Comparison of ENCODE assay signal across 8 mouse cellular contexts in the genomic region with DNA sequence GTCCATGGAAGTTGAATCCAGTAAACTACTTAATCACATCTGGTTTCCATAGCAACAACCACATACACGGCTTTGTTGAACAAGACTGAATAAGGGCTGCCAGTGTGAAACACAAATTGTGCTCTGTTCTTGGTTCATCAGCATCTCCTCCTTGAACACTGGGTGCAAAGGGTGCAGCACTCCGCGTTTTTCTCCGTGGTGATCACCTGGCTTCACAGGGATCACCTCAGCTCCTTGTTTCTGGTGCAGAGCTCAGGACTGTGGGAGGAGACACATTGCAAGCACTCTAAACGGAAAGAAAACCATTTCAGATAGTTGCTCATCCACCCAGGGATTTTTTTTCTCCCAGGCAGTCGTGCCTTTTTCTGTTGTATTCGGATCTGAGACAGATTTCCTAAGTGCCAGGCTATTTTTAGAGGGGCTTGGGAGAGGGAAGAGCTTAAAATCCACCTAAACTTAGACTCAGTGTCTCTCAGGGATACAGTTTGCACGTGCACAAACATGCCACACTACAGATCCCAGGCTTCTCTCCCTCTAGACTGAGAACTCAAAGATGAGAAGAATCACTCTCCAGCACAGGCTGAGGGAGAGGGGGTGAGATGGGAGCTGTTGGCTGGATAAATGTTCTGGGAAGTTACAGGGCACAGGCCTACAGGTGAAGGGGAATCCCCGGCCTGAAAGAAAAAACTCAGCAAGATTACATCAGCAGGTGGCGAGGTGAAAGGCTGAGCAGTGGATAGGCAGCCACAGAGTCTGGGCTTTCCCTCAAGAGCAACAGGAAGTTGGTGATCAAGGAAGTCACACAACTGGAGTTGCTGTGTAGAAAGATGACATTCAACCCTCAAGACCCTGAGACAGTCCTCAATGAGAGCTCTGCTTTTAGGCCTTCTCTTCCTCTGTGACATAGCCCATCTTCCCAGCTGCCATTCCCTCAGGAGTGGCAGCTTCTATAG. TPM values are rescaled to one million over a fixed set of nuclear protein-coding genes. Genes with fewer than 3 reads are reported as not detected.
A peak's percentile ranks its signal among the peaks of the same experiment; 100 is the strongest.
DNase-seq lines count a peak whose midpoint lies in the region; ATAC-seq lines count a peak whose summit lies in the region.

No protein-coding gene starts in this region.

- no peak for DNase-seq in liver, embryonic 13.5 days
- peak; percentile 37 for DNase-seq in brain, embryonic 18.5 days (ENCODE audit: low read depth, low spot score)
- DNase-seq in left cerebral cortex, adult 9 months (ENCODE audit: low spot score in 2 of 2) = peak; percentile 74 to 76
- peak; percentile 57 for DNase-seq in thymus, postnatal 4 days
- no peak for DNase-seq in adrenal gland, postnatal 10 days

- H3K27ac ChIP-seq in liver, embryonic 13.5 days = no peak overlapping the region
- no peak overlapping the region for H3K27ac ChIP-seq in liver, embryonic 12.5 days
- H3K27ac ChIP-seq in heart, embryonic 12.5 days (ENCODE audit: poor library complexity, severe bottlenecking) = peak overlapping the region; percentile 60; the same call in 1 of the 2 replicates
- peak overlapping the region; percentile 46 for H3K27ac ChIP-seq in neural tube, embryonic 15.5 days (replicated peaks)

- H3K36me3 ChIP-seq in liver, embryonic 13.5 days = no peaks in the 10 kb centered on the region
- no peaks in the 10 kb centered on the region for H3K36me3 ChIP-seq in liver, embryonic 12.5 days
- no peaks in the 10 kb centered on the region for H3K36me3 ChIP-seq in heart, embryonic 12.5 days
- H3K36me3 ChIP-seq in neural tube, embryonic 15.5 days = no peaks in the 10 kb centered on the region

- H3K4me1 ChIP-seq in liver, embryonic 13.5 days (replicated peaks) = peaks cover 8% of the 10 kb centered on the region; the same call in 1 of the 2 replicates
- H3K4me1 ChIP-seq in liver, embryonic 12.5 days = 0 out of 2 replicates have a peak, but pooled peaks cover 4% of the 10 kb centered on the region
- peaks cover 16% of the 10 kb centered on the region for H3K4me1 ChIP-seq in heart, embryonic 12.5 days (replicated peaks)
- H3K4me1 ChIP-seq in neural tube, embryonic 15.5 days = peaks cover 10% of the 10 kb centered on the region; the same call in 1 of the 2 replicates

- H3K27me3 ChIP-seq in liver, embryonic 13.5 days = no peaks in the 10 kb centered on the region
- no peaks in the 10 kb centered on the region for H3K27me3 ChIP-seq in liver, embryonic 12.5 days (replicated peaks)
- H3K27me3 ChIP-seq in heart, embryonic 12.5 days (replicated peaks) = no peaks in the 10 kb centered on the region
- no peaks in the 10 kb centered on the region for H3K27me3 ChIP-seq in neural tube, embryonic 15.5 days (replicated peaks)

- peak; percentile 47; the same call in 1 of the 2 replicates for ATAC-seq in liver, embryonic 13.5 days (ENCODE audit: low read depth)
- no peak for ATAC-seq in liver, embryonic 12.5 days
- no peak for ATAC-seq in heart, embryonic 12.5 days (ENCODE audit: insufficient number of reproducible peaks, low FRiP score)
- peak; percentile 59 for ATAC-seq in neural tube, embryonic 15.5 days (ENCODE audit: low FRiP score)

- H3K9ac ChIP-seq in liver, embryonic 13.5 days = no peak overlapping the region
- no peak overlapping the region for H3K9ac ChIP-seq in liver, embryonic 12.5 days
- H3K9ac ChIP-seq in heart, embryonic 12.5 days = peak overlapping the region; percentile 1; the same call in 1 of the 2 replicates
- H3K9ac ChIP-seq in neural tube, embryonic 15.5 days (replicated peaks) = no peak overlapping the region

- H3K4me2 ChIP-seq in liver, embryonic 13.5 days = no peak overlapping the region
- H3K4me2 ChIP-seq in liver, embryonic 12.5 days = no peak overlapping the region
- H3K4me2 ChIP-seq in heart, embryonic 12.5 days = peak overlapping the region; percentile 8
- H3K4me2 ChIP-seq in neural tube, embryonic 15.5 days = no peak overlapping the region

- 43% methylated on average over 10 of the region's 10 CpGs for WGBS in liver, embryonic 13.5 days (ENCODE audit: insufficient replicate concordance)
- 48% methylated on average over 10 of the region's 10 CpGs for WGBS in liver, embryonic 12.5 days (ENCODE audit: insufficient replicate concordance)
- 35% methylated on average over 10 of the region's 10 CpGs for WGBS in heart, embryonic 12.5 days
- 48% methylated on average over 10 of the region's 10 CpGs for WGBS in neural tube, embryonic 15.5 days

- no peaks in the 10 kb centered on the region for H3K9me3 ChIP-seq in liver, embryonic 13.5 days (replicated peaks)
- H3K9me3 ChIP-seq in liver, embryonic 12.5 days (replicated peaks) = no peaks in the 10 kb centered on the region
- H3K9me3 ChIP-seq in heart, embryonic 12.5 days (replicated peaks) = peaks cover 6% of the 10 kb centered on the region; the same call in 1 of the 2 replicates
- H3K9me3 ChIP-seq in neural tube, embryonic 15.5 days (replicated peaks) = no peaks in the 10 kb centered on the region

- no peak overlapping the region for H3K4me3 ChIP-seq in liver, embryonic 13.5 days (replicated peaks)
- no peak overlapping the region for H3K4me3 ChIP-seq in liver, embryonic 12.5 days
- H3K4me3 ChIP-seq in heart, embryonic 12.5 days = no peak overlapping the region
- no peak overlapping the region for H3K4me3 ChIP-seq in neural tube, embryonic 15.5 days (replicated peaks)

RNA-seq across cellular contexts. Expression of a gene that starts 19.9 kb away (rescaled TPM):
- polyA plus RNA-seq in liver, embryonic 13.5 days (2015; fragmentation: Nextera tagmentation; extraction: Ambion mirVana) = 64.5 and 67.6 TPM in 2 replicates
- polyA plus RNA-seq in liver, embryonic 12.5 days (2016; fragmentation: Nextera tagmentation; extraction: Ambion mirVana) = 50.6 and 56.2 TPM in 2 replicates
- polyA plus RNA-seq in heart, embryonic 12.5 days (2016; fragmentation: Nextera tagmentation; extraction: Ambion mirVana) = 42.1 and 47.6 TPM in 2 replicates
- polyA plus RNA-seq in neural tube, embryonic 15.5 days (2015; fragmentation: Nextera tagmentation; extraction: Ambion mirVana) = 77.1 and 79.6 TPM in 2 replicates
- 10 to 100 TPM; 32.5 to 46.9 TPM for total RNA-seq in adrenal gland, postnatal 10 days (2021)

Comparison
In these comparisons a context has a peak if more than half of its experiments do, and no peak if none do; other contexts are left out.
1. ATAC-seq: peak in liver, embryonic 13.5 days (single experiment) and neural tube, embryonic 15.5 days (single experiment); none in liver, embryonic 12.5 days (single experiment) and heart, embryonic 12.5 days (single experiment).
2. DNase-seq: peak in brain, embryonic 18.5 days (single experiment), left cerebral cortex, adult 9 months (2 of 2) and thymus, postnatal 4 days (single experiment); none in liver, embryonic 13.5 days (single experiment) and adrenal gland, postnatal 10 days (single experiment).
3. H3K27ac ChIP-seq: peak in heart, embryonic 12.5 days (single experiment) and neural tube, embryonic 15.5 days (single experiment); none in liver, embryonic 13.5 days (single experiment) and liver, embryonic 12.5 days (single experiment).